Mouse (Mus musculus): ENCODE data around the gene A930017K11Rik.

Gene A930017K11Rik

DNA sequence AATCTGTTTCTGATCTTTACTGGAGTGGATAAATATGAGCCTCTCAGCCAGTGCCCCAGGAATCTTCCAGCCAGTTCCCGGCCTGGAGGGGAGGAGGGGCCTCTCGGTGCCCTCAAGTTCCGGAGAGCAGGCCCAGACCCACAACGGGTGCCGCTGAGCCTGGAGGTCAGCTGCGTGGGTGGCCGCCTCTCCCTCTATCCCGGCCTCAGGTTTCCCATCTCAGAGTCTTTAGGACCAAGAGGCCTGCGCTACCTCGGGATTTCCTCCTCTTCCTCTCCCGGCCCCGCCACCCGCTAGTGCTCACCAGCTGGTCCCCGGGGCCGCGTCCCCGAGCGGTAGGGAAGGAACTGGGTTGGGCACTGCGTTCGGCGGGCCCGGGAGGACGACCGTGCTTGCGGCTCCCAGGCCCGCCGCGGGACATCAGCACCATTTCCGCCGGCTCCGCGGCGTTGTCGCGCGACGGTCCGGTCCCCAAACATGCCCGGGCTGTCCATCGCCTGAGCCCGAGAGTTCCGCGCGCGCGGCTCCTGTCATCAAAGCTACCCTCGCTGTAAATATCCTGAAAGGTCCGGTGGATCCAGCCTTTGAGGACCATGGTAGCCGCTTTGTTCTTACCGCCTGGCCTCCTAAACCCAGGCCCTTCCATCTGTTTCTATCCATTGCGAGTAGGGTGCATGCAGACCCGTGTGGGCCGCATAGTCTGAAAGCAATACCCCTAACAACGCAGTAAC lies 10.7 kb downstream of the A930017K11Rik start:
- peak; percentile 80 to 95 for DNase-seq (ENCODE audit: inconsistent age in 2 of 2, low spot score in 1 of 2)

DNA sequence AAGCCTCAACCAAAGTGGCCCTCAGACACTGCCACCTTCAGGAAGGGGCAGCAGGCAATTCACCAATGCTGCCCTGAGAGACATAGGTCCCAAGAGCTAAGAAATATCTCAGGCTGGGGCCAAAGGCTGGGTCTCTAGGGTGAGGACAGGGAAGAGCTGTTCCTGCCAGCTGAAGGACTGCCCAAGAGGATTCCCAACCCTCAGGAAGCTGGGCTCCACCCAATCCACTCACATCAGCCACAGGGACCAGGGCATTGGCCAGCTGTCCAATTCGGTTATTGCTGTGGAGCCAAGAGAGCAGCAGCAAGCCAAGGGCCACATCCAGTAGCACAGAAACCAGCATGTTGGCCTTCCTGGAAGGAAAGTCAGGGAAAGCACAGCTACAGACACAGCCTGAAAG lies 17.8 kb downstream of the A930017K11Rik start:
- DNase-seq (ENCODE audit: inconsistent age in 2 of 2, low spot score in 1 of 2), result peak in 1 of 2 experiments; percentile 52

DNA sequence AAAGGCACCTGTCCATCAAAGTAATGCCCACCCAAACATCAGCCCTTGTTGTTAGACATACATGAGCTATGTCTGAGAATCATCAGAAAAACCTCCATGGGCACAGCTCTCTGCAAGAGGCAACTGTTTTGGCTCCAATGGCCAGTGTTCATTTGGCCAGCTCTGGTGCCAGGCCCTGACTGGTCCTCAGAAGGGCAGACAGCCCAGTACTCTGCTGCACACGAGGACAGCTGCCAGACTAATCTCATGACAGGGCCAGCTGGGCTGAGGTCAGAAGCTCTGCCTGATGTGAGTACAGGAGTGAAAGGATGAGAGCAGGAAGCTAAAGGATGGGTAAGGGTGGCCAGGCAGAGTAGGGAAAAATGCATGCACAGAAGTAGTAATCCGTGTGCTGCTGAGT lies 27.0 kb downstream of the A930017K11Rik start:
- DNase-seq (ENCODE audit: inconsistent age in 2 of 2, low spot score in 1 of 2), result peak in 1 of 2 experiments; percentile 65

DNA sequence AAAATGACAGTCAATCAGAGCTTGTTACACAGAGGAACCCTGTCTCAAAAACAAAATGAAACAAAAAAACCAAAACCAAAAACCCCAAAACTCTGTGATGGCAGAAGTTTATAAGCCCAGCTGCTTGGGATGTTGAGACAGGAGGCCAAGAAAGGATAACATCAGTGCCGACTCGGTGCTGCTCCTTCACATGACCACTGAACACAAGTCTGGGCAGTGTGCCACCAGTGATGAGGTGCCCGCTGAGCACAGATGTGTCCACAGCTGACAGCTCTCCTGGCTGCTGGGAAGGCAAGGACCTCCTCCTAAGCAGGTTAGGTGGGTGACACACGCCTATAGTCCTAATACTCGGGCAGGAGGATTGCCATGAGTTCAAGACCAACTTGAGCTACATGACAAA lies 30.2 kb downstream of the A930017K11Rik start:
- no peak for DNase-seq (ENCODE audit: inconsistent age in 2 of 2, low spot score in 1 of 2)

DNA sequence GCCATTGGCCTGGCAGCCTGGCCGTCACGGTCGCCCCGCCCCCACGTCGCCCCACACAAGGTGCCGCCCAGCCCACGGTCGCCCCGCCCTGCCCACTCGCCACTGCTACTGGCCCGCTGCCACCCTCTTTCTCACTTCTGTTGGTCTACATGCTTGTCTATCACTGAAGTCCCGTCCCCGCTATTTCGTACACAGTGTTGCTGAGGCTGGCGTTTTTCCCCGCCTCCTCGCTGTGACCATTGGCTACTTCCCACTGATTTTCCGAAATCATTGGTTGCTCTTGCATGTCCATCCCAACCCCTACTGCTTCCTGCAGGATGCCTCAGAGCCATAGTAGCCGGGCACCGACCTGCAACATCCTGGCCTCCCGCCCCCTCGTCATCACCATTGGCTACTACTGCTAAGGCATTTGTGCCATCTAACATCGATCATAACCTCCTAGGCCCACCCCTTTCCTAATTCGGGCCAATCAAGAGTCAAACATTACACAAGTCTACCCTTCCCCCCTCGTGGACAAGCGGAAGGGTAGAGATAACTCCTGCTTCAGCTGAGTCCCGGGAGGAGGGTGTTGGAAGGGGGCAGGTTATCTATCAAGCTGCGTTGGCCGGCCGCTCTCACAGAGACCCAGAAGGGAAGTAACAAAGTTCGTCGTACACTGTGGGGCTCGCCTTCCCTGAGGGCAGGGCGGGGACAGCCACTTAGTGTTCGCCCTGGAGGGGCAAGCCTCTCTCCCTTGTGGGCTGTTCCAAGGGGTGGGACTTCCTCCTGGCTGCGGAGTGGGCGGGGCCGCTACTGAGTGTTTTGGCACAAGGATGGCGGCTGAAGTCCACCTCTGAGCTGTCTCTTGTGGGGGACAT lies 32.4 kb downstream of the A930017K11Rik start:
- peak; percentile 100 for DNase-seq (ENCODE audit: inconsistent age in 2 of 2, low spot score in 1 of 2)

DNA sequence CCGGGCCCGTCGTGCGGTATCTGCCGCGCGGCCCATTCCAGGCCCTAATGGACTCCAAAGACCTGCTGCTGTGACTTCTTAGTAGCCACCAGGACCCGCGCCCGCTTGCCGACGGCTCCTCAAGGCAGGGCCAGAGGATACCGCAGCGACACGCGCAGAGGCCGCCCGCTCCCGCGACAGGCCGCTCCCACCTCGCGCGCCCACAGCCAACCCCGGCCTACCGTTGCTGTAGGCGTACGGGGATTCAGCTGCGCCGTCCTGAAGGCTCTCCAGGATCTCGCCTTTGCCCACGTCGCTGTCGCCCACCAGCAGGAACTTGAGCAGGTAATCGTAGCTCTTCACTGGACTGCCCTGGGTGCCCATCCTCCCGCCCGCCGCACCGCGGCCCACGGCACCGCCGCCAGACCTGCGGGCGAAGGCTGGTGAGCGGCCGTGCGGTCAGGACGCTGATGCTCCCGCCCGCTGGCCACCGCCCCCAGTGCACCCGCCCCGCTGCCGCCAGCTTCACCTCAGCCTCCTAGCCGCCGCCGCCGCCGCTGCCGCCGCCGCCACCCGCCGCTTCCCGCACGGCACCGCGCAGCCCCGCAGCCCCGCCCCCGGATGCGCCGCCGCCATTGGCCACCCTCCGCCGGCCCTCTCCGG lies 33.1 kb downstream of the A930017K11Rik start, which contains the start of gene Rab40c:
Rab40c (minus strand) TSS at position 584 of the 642 bp plus-strand sequence.
- DNase-seq (ENCODE audit: inconsistent age in 2 of 2, low spot score in 1 of 2), result no peak

DNA sequence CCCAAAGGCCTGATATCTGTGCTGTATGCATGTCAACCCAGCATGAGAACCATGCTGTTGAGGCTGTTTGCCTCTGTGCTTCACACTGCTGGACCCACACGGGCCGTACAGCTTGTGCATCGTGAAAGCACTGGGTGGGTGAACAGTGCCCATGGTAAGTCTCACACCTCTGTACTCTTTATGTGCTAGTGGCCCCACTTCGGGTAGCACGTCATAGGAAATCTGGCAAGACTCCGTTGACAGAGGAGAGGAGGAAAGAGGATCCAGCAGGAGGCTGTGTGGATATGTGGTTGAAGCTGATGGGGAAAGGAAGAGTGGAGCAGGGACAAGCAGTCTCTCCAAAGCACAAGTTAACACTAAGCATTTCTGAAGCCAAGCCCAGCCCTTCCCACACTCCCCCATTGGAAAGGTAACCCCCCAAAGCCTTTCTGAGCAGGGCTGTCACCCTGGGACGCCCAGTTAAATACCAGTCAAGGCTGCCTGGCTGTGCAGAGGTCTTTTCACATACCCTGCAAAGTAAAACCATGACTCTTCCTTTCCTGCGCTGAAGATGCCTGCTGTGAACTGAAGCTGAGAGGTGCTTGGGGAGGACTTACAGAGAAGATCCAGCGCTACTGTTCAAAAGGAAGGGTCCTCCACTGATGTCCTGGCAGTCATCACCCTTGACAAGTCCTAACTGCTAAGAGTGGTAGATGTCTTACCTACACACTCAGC lies 34.2 kb downstream of the A930017K11Rik start:
- peak; percentile 25 to 62 for DNase-seq (ENCODE audit: inconsistent age in 2 of 2, low spot score in 1 of 2)

DNA sequence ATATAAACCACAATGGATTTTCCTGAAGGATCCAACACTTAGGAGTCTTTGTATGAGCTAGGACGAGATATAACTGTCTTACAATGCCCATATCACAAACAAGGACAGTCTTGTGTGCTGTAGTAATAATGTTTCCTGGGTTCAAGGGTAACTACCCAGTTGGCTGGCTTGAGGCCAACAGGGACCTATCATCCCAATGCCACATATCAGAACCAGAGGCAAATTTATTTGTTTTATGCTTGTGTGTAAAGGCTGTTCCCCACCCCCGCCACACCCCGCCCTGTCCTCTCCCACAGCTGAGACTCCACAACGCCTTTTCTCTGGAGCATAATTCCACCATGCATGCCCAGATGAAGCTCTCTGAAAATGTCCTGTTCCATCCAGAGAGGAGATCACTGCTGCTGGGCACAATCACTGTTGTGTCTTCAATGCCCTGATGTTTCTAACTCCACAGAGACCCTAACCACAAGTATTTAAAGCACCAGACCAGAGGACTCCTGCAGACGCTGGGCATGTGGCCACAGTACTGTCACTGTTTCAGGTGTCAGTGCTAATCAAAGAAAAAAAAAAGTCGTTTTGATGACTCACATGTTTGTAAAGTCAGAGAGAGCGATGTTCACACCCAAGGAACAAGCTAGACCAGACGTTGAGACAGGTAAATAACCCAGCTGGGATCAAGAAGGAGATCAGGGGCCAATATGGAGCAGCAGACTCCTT lies 35.3 kb downstream of the A930017K11Rik start:
- DNase-seq (ENCODE audit: inconsistent age in 2 of 2, low spot score in 1 of 2), result peak; percentile 77 to 93

DNA sequence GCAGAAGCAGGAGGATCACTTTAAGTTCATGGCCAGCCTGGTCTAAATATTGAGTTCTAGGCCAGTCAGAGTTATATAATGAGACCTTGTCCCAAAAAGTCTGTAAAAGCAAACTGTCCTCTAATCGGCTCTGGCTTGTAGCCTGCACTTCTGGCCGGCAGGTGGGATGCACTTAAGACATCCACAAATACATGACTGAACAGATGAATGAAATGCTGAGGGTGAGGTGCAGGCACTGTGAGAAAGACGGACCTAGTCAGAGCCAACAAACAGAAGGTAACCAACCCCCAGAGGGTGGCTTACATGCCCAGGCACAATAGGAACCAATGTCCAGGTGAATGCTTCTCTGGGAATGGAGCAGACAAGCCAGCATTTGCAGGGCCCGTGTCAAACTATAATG lies 38.1 kb downstream of the A930017K11Rik start:
- DNase-seq (ENCODE audit: inconsistent age in 2 of 2, low spot score in 1 of 2), result peak; percentile 18 to 78

DNA sequence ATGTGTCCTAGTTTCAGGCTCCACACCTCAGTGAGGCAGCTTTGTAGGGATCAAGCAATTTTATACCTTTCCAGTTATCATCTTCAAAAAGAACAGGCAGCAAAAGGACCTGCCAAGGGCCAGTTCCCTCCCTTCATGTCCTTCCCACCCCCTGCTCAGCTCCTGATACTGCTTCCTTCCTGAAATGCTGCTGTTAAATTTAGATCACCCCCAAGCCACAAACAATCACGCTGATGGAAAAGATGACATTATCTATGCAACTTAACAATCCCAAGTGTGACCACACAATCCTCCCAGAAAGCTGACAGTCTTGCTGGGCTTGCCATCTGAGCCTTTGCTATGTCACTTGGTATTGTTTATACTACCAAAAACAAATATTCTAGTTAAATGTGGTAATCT lies 38.5 kb downstream of the A930017K11Rik start:
- DNase-seq (ENCODE audit: inconsistent age in 2 of 2, low spot score in 1 of 2), result peak; percentile 23 to 76

DNA sequence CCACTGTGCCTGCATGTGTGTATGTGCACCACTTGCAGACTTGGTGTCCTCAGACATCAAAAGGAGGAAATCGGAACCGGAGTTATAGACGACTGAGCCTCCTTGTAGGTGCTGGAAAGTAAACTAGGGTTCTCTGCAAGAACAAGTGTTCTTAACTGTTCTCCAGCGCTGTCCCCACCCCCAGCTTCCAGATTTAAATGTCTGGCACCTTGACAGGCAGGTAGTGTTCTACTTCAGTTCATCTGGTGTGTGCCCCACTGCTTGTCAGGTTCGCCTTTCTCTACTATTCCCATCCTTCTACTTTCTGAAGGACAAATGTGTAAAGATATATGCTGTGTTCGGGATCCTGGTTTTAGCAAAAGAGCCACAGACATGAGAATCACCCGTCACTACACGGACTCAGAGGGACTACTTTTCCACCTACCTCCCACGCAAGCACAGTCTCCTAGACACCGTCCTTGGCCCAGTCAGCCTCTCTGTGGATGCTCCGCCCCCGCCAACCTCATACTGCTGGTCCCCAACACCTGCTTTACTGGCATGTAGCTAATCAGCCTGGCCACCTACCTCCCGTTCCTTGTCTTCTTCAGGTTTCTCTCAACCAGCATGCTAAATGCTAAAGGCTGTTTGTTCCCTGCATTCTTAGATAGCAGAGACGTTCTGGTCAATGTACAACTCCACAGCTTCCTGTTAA lies 39.0 kb downstream of the A930017K11Rik start:
- DNase-seq (ENCODE audit: inconsistent age in 2 of 2, low spot score in 1 of 2), result peak; percentile 72 to 87

DNA sequence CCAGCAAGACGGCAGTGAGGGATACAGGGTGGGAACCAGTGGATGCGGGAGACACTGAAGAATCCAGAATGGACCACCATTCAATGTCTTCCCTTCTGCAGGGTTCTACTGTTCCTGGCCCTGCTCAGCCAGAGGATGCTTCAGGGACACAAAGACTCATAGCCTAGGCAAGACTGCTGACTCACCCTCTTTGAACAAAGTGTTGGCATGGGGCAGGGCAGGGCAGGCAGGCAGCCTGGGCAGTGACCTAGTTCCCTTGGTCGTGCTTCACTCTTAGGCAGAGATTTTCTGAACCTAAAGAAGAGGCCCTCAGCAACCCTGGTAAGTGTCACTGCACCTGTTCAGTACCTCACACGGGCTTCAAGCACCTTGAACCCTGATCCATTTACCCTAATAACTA lies 40.5 kb downstream of the A930017K11Rik start:
- DNase-seq (ENCODE audit: inconsistent age in 2 of 2, low spot score in 1 of 2), result peak; percentile 83 to 91

DNA sequence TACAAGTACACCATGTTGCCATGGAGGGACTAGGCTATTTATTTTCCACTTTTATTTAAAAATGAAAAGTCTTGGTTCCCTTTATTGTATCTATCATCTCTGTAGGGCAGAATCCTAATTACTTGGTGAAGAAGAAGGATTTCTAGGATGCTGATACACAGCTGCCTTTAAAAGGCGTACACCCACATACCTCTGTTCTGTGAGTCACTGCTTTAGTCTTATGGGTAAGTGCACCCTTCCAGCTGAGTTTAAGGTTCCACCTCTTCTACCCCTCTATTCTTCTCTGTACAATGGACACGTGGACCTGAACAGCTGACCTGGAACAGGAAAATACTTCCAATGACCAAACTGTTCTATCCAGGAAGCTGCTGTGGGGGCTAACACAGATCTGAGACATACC lies 44.7 kb downstream of the A930017K11Rik start:
- no peak for DNase-seq (ENCODE audit: inconsistent age in 2 of 2, low spot score in 1 of 2)

DNA sequence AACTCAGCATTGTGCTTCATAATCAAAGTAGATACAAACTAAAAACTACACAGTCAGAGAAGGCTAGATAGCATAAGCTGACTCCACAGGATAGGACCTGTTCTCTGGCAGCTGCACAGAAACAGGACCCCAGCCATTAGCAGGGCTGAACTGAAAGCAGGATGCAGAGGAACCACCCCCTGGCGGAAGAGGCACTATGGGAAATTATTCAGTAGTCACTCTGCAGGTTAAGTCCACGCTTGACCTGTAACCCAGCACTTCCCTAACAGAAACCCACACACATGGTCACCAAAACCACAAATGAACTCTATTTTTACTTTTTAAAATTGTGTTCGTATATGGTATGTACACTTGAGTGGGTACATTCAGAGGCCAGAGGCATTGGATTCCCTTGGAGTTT lies 49.3 kb downstream of the A930017K11Rik start:
- no peak for DNase-seq (ENCODE audit: inconsistent age in 2 of 2, low spot score in 1 of 2)

DNA sequence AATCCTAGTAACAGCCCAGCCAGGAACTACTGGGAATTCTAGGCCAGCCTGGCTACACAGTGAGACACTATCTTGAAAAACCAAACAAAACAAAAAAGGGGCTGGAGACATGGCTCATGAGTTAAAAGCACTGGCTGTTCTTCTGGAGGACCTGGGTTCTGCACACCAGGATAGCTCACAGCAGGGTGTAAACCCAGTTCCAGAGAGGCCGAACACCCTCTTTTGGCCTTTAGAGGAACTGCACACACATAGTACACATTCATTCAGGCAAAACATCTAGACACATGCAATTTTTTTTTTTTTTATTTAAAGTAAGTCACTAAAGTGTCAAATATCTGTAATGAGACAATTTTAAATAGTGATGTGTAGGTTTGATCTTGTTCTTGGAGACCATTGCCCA lies 52.2 kb downstream of the A930017K11Rik start:
- no peak for DNase-seq (ENCODE audit: inconsistent age in 2 of 2, low spot score in 1 of 2)
